Mouse (Mus musculus) midbrain, postnatal 0 days (tissue): ENCODE results near the gene Unc5c. TPM values are rescaled to one million over a fixed set of nuclear protein-coding genes. Genes with fewer than 3 reads are reported as not detected.

Experiments
- ATAC-seq: fragments of 200-750 bp; cut with Nextera tagmentation; 2 replicates; pipeline ENCODE4 v1.8.0; 2017; ENCODE audit warnings: moderate number of reproducible peaks, mild to moderate bottlenecking, moderate TSS enrichment, moderate library complexity; ENCODE audit not compliant: low FRiP score
- DNase-seq: peaks from one replicate; pipeline ENCODE4 v3.0.0-alpha.2; 2015; ENCODE audit warnings: low spot score
- H3K27ac ChIP-seq: fragments of 300-500 bp; sonication (generic); 2 replicates; pipeline ENCODE4 v1.5.1; 2014; ENCODE audit warnings: low read depth, mild to moderate bottlenecking, low read length, mixed read lengths
- H3K27me3 ChIP-seq: fragments of 300-500 bp; sonication (generic); 2 replicates; pipeline ENCODE4 v1.6.1; 2014; ENCODE audit warnings: low read length, control low read depth, mixed read lengths; ENCODE audit not compliant: insufficient read depth
- H3K36me3 ChIP-seq: fragments of 300-500 bp; sonication (generic); 2 replicates; pipeline ENCODE4 v1.6.1; 2014; ENCODE audit warnings: low read length, control low read depth, mixed read lengths; ENCODE audit not compliant: insufficient read depth
- H3K4me1 ChIP-seq: fragments of 300-500 bp; sonication (generic); 2 replicates; pipeline ENCODE4 v1.6.1; 2014; ENCODE audit warnings: mild to moderate bottlenecking, control low read depth, antibody characterized with exemption, low read length, mixed read lengths; ENCODE audit not compliant: insufficient read depth
- H3K4me2 ChIP-seq: fragments of 300-500 bp; sonication (generic); 2 replicates; pipeline ENCODE4 v1.6.1; 2014; ENCODE audit warnings: low read depth, mild to moderate bottlenecking, low read length, mixed read lengths; ENCODE audit not compliant: poor library complexity, severe bottlenecking
- H3K4me3 ChIP-seq: fragments of 300-500 bp; sonication (generic); 2 replicates; pipeline ENCODE4 v1.5.1; 2014; ENCODE audit warnings: low read depth, mild to moderate bottlenecking, low read length, moderate library complexity
- H3K9ac ChIP-seq: fragments of 300-500 bp; sonication (generic); replicated peaks from 2 replicates; pipeline ENCODE4 v1.6.1; 2014; ENCODE audit warnings: mild to moderate bottlenecking, low read length, moderate library complexity, mixed read lengths; ENCODE audit not compliant: poor library complexity, severe bottlenecking
- H3K9me3 ChIP-seq: fragments of 300-500 bp; sonication (generic); 2 replicates; pipeline ENCODE4 v1.6.1; 2016; ENCODE audit warnings: low read length, control low read depth
- CTCF ChIP-seq: IDR thresholded peaks from 2 replicates; pipeline ENCODE4 v1.5.1; 2016; ENCODE audit warnings: antibody characterized with exemption, mild to moderate bottlenecking
- WGBS: fragments of 180-500 bp; shearing (Covaris S2); extraction: QIAGEN DNeasy Blood & Tissue Kit; methylation state at CpG from one replicate; pipeline ENCODE4 v1.1.7; 2014; 5-methylcytosine and 5-hydroxymethylcytosine counted together
- polyA plus RNA-seq: library from polyadenylated mRNA; unstranded; fragments of >200 nt; fragmentation: Nextera tagmentation; extraction: Ambion mirVana; gene quantifications from 2 replicates; pipeline ENCODE4 v1.2.1, GENCODE M21; 2015
- total RNA-seq: library from RNA; depleted of rRNA; stranded (reverse); fragments of >200 nt; gene quantifications from 2 replicates; pipeline ENCODE4 v1.2.3, GENCODE M21; 2014

Gene Unc5c
- total and polyA plus RNA-seq, 2 experiments from 2014 or later = 10.4 to 44.4 TPM

GRCm38 (mm10) chr3:141596461-141596860 is 131.4 kb downstream of the Unc5c start:
- Histone ChIP-seq H3K4me2 (no peak overlapping the region), H3K9me3 (no peaks in the 10 kb centered on the region), H3K27ac (no peak overlapping the region), H3K9ac (no peak overlapping the region), H3K4me1 (0 out of 2 replicates have a peak, but pooled peaks cover 3% of the 10 kb centered on the region), H3K36me3 (no peaks in the 10 kb centered on the region), H3K27me3 (no peaks in the 10 kb centered on the region), H3K4me3 (no peak overlapping the region)
- DNase-seq (no peak), ATAC-seq (no peak)
- 80% methylated on average over 3 of the region's 3 CpGs for WGBS
- no peak for TF ChIP-seq CTCF

GRCm38 (mm10) chr3:141596881-141597280 is 131.9 kb downstream of the Unc5c start:
- DNase-seq = no peak
- no peak for TF ChIP-seq CTCF
- no peaks in the 10 kb centered on the region for H3K27me3 ChIP-seq

GRCm38 (mm10) chr3:141597974-141598373 is 133.0 kb downstream of the Unc5c start:
- H3K27ac ChIP-seq = no peak overlapping the region
- no peaks in the 10 kb centered on the region for H3K9me3 ChIP-seq
- 64% methylated on average over 2 of the region's 2 CpGs for WGBS
- TF ChIP-seq CTCF = no peak
- H3K27me3 ChIP-seq = no peaks in the 10 kb centered on the region
- no peaks in the 10 kb centered on the region for H3K36me3 ChIP-seq
- H3K9ac ChIP-seq = no peak overlapping the region
- no peak for ATAC-seq
- no peak overlapping the region for H3K4me2 ChIP-seq
- H3K4me1 ChIP-seq = 0 out of 2 replicates have a peak, but pooled peaks cover 3% of the 10 kb centered on the region
- no peak overlapping the region for H3K4me3 ChIP-seq
- no peak for DNase-seq

More at GRCm38 (mm10) chr3:141596881-141597280, 131.9 kb downstream of the Unc5c start:
- no peaks in the 10 kb centered on the region for H3K9me3 ChIP-seq
- 0 out of 2 replicates have a peak, but pooled peaks cover 3% of the 10 kb centered on the region for H3K4me1 ChIP-seq
- H3K36me3 ChIP-seq = no peaks in the 10 kb centered on the region
- 74% methylated on average over 1 of the region's 1 CpGs for WGBS
- H3K9ac ChIP-seq = no peak overlapping the region
- H3K4me3 ChIP-seq = no peak overlapping the region
- no peak overlapping the region for H3K27ac ChIP-seq
- no peak for ATAC-seq
- no peak overlapping the region for H3K4me2 ChIP-seq

GRCm38 (mm10) chr3:141598936-141599335 is 133.9 kb downstream of the Unc5c start:
- Histone ChIP-seq H3K27ac (no peak overlapping the region), H3K9ac (no peak overlapping the region), H3K27me3 (no peaks in the 10 kb centered on the region), H3K4me2 (no peak overlapping the region), H3K4me3 (no peak overlapping the region), H3K9me3 (no peaks in the 10 kb centered on the region), H3K36me3 (no peaks in the 10 kb centered on the region), H3K4me1 (0 out of 2 replicates have a peak, but pooled peaks cover 3% of the 10 kb centered on the region)
- ATAC-seq (no peak), DNase-seq (no peak)
- WGBS = 89% methylated on average over 2 of the region's 2 CpGs
- no peak for TF ChIP-seq CTCF

GRCm38 (mm10) chr3:141601072-141601549 is 136.1 kb downstream of the Unc5c start:
- Histone ChIP-seq H3K4me3 (no peak overlapping the region), H3K4me1 (0 out of 2 replicates have a peak, but pooled peaks cover 3% of the 10 kb centered on the region), H3K4me2 (no peak overlapping the region), H3K9ac (no peak overlapping the region), H3K27me3 (no peaks in the 10 kb centered on the region), H3K9me3 (no peaks in the 10 kb centered on the region), H3K27ac (no peak overlapping the region), H3K36me3 (no peaks in the 10 kb centered on the region)
- peak; percentile 63; the same call in 1 of the 2 replicates for ATAC-seq
- DNase-seq = peak; percentile 60
- no peak for TF ChIP-seq CTCF
- 13% methylated on average over 6 of the region's 6 CpGs for WGBS

- no peaks in the 10 kb centered on the region for H3K9me3 ChIP-seq
- no peak for TF ChIP-seq CTCF
- no peak overlapping the region for H3K27ac ChIP-seq
- WGBS = 60% methylated on average over 1 of the region's 1 CpGs
- H3K4me2 ChIP-seq = no peak overlapping the region
- ATAC-seq = no peak
- H3K4me1 ChIP-seq = no peaks in the 10 kb centered on the region
- H3K27me3 ChIP-seq = no peaks in the 10 kb centered on the region
- H3K36me3 ChIP-seq = no peaks in the 10 kb centered on the region
- no peak overlapping the region for H3K9ac ChIP-seq
- no peak for DNase-seq
- no peak overlapping the region for H3K4me3 ChIP-seq
Observed at GRCm38 (mm10) chr3:141616718-141617117, 151.7 kb downstream of the Unc5c start.
